Mouse (Mus musculus) myocyte (in vitro differentiated cells): ENCODE measurements at regions not wholly inside any gene's neighbourhood (a gene's known extent, or its start where the extent isn't known, plus 50 kb on each side); places are given as distances from the start of the nearest gene placed in this dataset.

Source experiments
- H3K27me3 ChIP-seq: one replicate; pipeline ENCODE4 v1.6.1; 2011; ENCODE audit not compliant: control insufficient read depth, insufficient read depth, insufficient read length
- H3K36me3 ChIP-seq: one replicate; pipeline ENCODE4 v1.6.1; 2011; ENCODE audit not compliant: control insufficient read depth, insufficient read depth
- H3K4me2 ChIP-seq: one replicate; pipeline ENCODE4 v1.6.1; 2011; ENCODE audit warnings: low read depth, control low read depth
- H3K4me3 ChIP-seq: one replicate; pipeline ENCODE4 v1.5.1; 2011; ENCODE audit warnings: mild to moderate bottlenecking, control low read depth, moderate library complexity
- H3K79me2 ChIP-seq: one replicate; pipeline ENCODE4 v1.6.1; 2011; ENCODE audit not compliant: control insufficient read depth, insufficient read depth
- H3ac ChIP-seq: one replicate; pipeline ENCODE4 v1.6.1; 2011; ENCODE audit not compliant: control insufficient read depth, insufficient read length
- CEBPB ChIP-seq: IDR thresholded peaks from 2 replicates; pipeline ENCODE4 v1.6.1; 2011; ENCODE audit warnings: mild to moderate bottlenecking, moderate library complexity; ENCODE audit not compliant: poor library complexity, insufficient read depth, severe bottlenecking
- E2F4 ChIP-seq: IDR thresholded peaks from one replicate; pipeline ENCODE4 v1.6.1; 2011; ENCODE audit warnings: mild to moderate bottlenecking, control low read depth, moderate library complexity; ENCODE audit not compliant: insufficient read depth
- MAX ChIP-seq: IDR thresholded peaks from one replicate; pipeline ENCODE4 v1.6.1; 2011; ENCODE audit warnings: low read depth, mild to moderate bottlenecking, control low read depth
- MYOD1 ChIP-seq, 3 experiments: IDR thresholded peaks; one replicate each; pipeline ENCODE4 v1.6.1; 2011; ENCODE audit warnings: control low read depth in 2 of 3, low read depth in 2 of 3, mild to moderate bottlenecking in 2 of 3, moderate library complexity in 1 of 3; ENCODE audit not compliant: insufficient read length in 2 of 3, control insufficient read depth in 1 of 3
- MYOG ChIP-seq, 3 experiments: IDR thresholded peaks; one replicate each; pipeline ENCODE4 v1.6.1; 2011; ENCODE audit warnings: control low read depth in 2 of 3, low read depth in 2 of 3, mild to moderate bottlenecking in 2 of 3; ENCODE audit not compliant: insufficient read length in 2 of 3, control insufficient read depth in 1 of 3, insufficient read depth in 1 of 3
- POLR2A ChIP-seq: IDR thresholded peaks from one replicate; pipeline ENCODE4 v1.6.1; 2011; ENCODE audit warnings: low read depth, mild to moderate bottlenecking, control low read depth, moderate library complexity; ENCODE audit not compliant: insufficient read length
- POLR2AphosphoS2 ChIP-seq: IDR thresholded peaks from one replicate; pipeline ENCODE4 v1.6.1; 2011; ENCODE audit warnings: low read depth, control low read depth; ENCODE audit not compliant: insufficient read length
- REST ChIP-seq: IDR thresholded peaks from one replicate; pipeline ENCODE4 v1.6.1; 2011; ENCODE audit warnings: mild to moderate bottlenecking, control low read depth, moderate library complexity; ENCODE audit not compliant: insufficient read depth, insufficient read length
- SRF ChIP-seq: IDR thresholded peaks from one replicate; pipeline ENCODE4 v1.6.1; 2011; ENCODE audit warnings: low read depth; ENCODE audit not compliant: control insufficient read depth, insufficient read length
- TCF12 ChIP-seq: IDR thresholded peaks from one replicate; pipeline ENCODE4 v1.6.1; 2011; ENCODE audit warnings: mild to moderate bottlenecking, control low read depth; ENCODE audit not compliant: poor library complexity, insufficient read depth, severe bottlenecking
- TCF3 ChIP-seq: IDR thresholded peaks from one replicate; pipeline ENCODE4 v1.6.1; 2011; ENCODE audit warnings: low read depth, control low read depth; ENCODE audit not compliant: insufficient read length
- USF1 ChIP-seq: IDR thresholded peaks from one replicate; pipeline ENCODE4 v1.6.1; 2011; ENCODE audit warnings: low read depth, mild to moderate bottlenecking, control low read depth, moderate library complexity

GRCm38 (mm10) chr10:97842574-97842973, 116.0 kb upstream of the C030005K15Rik start:
- Histone ChIP-seq H3ac (no peak overlapping the region), H3K4me2 (no peak overlapping the region)
- TF ChIP-seq MAX (no peak), TCF12 (no peak), CEBPB (no peak), E2F4 (no peak), POLR2A (no peak), SRF (no peak), USF1 (no peak), MYOD1 (IDR thresholded peaks at IDR 0.05; ENCODE audit: control insufficient read depth in 1 of 3, insufficient read length in 2 of 3, low read depth in 2 of 3) (no peak), REST (no peak), POLR2AphosphoS2 (no peak), TCF3 (no peak), MYOG (IDR thresholded peaks at IDR 0.05; ENCODE audit: control insufficient read depth in 1 of 3, insufficient read depth in 1 of 3, insufficient read length in 2 of 3, low read depth in 2 of 3) (no peak)

GRCm38 (mm10) chr10:97851487-97851886, 124.9 kb upstream of the C030005K15Rik start:
- H3K79me2 ChIP-seq = no peaks in the 10 kb centered on the region
- H3K36me3 ChIP-seq = no peaks in the 10 kb centered on the region
- no peak overlapping the region for H3K4me2 ChIP-seq
- no peaks in the 10 kb centered on the region for H3K27me3 ChIP-seq
- no peak for TF ChIP-seq MYOG (IDR thresholded peaks at IDR 0.05; ENCODE audit: control insufficient read depth in 1 of 3, insufficient read depth in 1 of 3, insufficient read length in 2 of 3, low read depth in 2 of 3)
- TF ChIP-seq E2F4 = no peak
- no peak for TF ChIP-seq POLR2A
- no peak for TF ChIP-seq POLR2AphosphoS2
- no peak for TF ChIP-seq USF1
- TF ChIP-seq REST = no peak
- no peak overlapping the region for H3K4me3 ChIP-seq
- no peak overlapping the region for H3ac ChIP-seq

More at GRCm38 (mm10) chr10:97842574-97842973, 116.0 kb upstream of the C030005K15Rik start:
- Histone ChIP-seq H3K27me3 (no peaks in the 10 kb centered on the region), H3K36me3 (no peaks in the 10 kb centered on the region), H3K4me3 (no peak overlapping the region), H3K79me2 (no peaks in the 10 kb centered on the region)

- Histone ChIP-seq H3ac (no peak overlapping the region), H3K79me2 (no peaks in the 10 kb centered on the region), H3K27me3 (no peaks in the 10 kb centered on the region), H3K4me2 (no peak overlapping the region), H3K4me3 (no peak overlapping the region), H3K36me3 (no peaks in the 10 kb centered on the region)
- TF ChIP-seq SRF (no peak), TCF12 (no peak), MYOG (IDR thresholded peaks at IDR 0.05; ENCODE audit: control insufficient read depth in 1 of 3, insufficient read depth in 1 of 3, insufficient read length in 2 of 3, low read depth in 2 of 3) (no peak), MAX (no peak), POLR2AphosphoS2 (no peak), CEBPB (no peak), REST (no peak), E2F4 (no peak), USF1 (no peak), POLR2A (no peak), MYOD1 (IDR thresholded peaks at IDR 0.05; ENCODE audit: control insufficient read depth in 1 of 3, insufficient read length in 2 of 3, low read depth in 2 of 3) (no peak), TCF3 (no peak)
Measured at GRCm38 (mm10) chr10:97877088-97877487, 150.5 kb upstream of the C030005K15Rik start.

GRCm38 (mm10) chr10:97886049-97886448, 159.5 kb upstream of the C030005K15Rik start:
- no peaks in the 10 kb centered on the region for H3K36me3 ChIP-seq
- H3K27me3 ChIP-seq = no peaks in the 10 kb centered on the region
- no peak overlapping the region for H3K4me3 ChIP-seq
- TF ChIP-seq SRF = no peak
- no peak for TF ChIP-seq USF1
- TF ChIP-seq POLR2AphosphoS2 = no peak
- TF ChIP-seq MYOD1 (IDR thresholded peaks at IDR 0.05; ENCODE audit: control insufficient read depth in 1 of 3, insufficient read length in 2 of 3, low read depth in 2 of 3) = no peak
- no peak for TF ChIP-seq MYOG (IDR thresholded peaks at IDR 0.05; ENCODE audit: control insufficient read depth in 1 of 3, insufficient read depth in 1 of 3, insufficient read length in 2 of 3, low read depth in 2 of 3)
- H3K79me2 ChIP-seq = no peaks in the 10 kb centered on the region
- H3ac ChIP-seq = no peak overlapping the region
- no peak overlapping the region for H3K4me2 ChIP-seq

GRCm38 (mm10) chr10:97905793-97906192, 179.2 kb upstream of the C030005K15Rik start:
- no peak overlapping the region for H3K4me2 ChIP-seq
- no peak overlapping the region for H3ac ChIP-seq
- no peak for TF ChIP-seq REST
- no peak for TF ChIP-seq E2F4
- no peak for TF ChIP-seq MYOD1 (IDR thresholded peaks at IDR 0.05; ENCODE audit: control insufficient read depth in 1 of 3, insufficient read length in 2 of 3, low read depth in 2 of 3)
- no peak for TF ChIP-seq USF1
- TF ChIP-seq TCF12 = no peak
- TF ChIP-seq TCF3 = no peak
- no peak for TF ChIP-seq CEBPB
- no peak for TF ChIP-seq POLR2AphosphoS2
- TF ChIP-seq SRF = no peak
- no peak for TF ChIP-seq MAX
- no peak for TF ChIP-seq MYOG (IDR thresholded peaks at IDR 0.05; ENCODE audit: control insufficient read depth in 1 of 3, insufficient read depth in 1 of 3, insufficient read length in 2 of 3, low read depth in 2 of 3)
- no peak for TF ChIP-seq POLR2A
- no peaks in the 10 kb centered on the region for H3K36me3 ChIP-seq
- H3K27me3 ChIP-seq = no peaks in the 10 kb centered on the region
- no peak overlapping the region for H3K4me3 ChIP-seq
- H3K79me2 ChIP-seq = no peaks in the 10 kb centered on the region
